Mouse (Mus musculus): ENCODE results near the gene Nt5dc3. TPM values are rescaled to one million over a fixed set of nuclear protein-coding genes. Genes with fewer than 3 reads are reported as not detected.
A peak's percentile ranks its signal among the peaks of the same experiment; 100 is the strongest.

Gene Nt5dc3
- polyA plus RNA-seq, 1 experiment from 2014 or later = 0.99 TPM

GRCm38 (mm10) chr10:86763672-86764071 lies 15.1 kb upstream of the Nt5dc3 start, which contains the start of gene Gm49358:
TSS of gene Gm49358 (plus strand) at chr10:86763972.
- 77% methylated on average over 5 of the region's 5 CpGs for WGBS
- H3K4me3 ChIP-seq (replicated peaks; ENCODE audit: low read depth, low read length) = no peak within 1 kb of the TSS
- H3K9ac ChIP-seq (ENCODE audit: low read depth, low read length) = no peak within 1 kb of the TSS
- H3K27me3 ChIP-seq (ENCODE audit: insufficient read depth, low read length) = no peaks in the 10 kb centered on the region
- no peak within 1 kb of the TSS for H3K27ac ChIP-seq
- TF ChIP-seq CTCF (IDR thresholded peaks at IDR 0.05; ENCODE audit: low read depth) = no peak
- no peaks in the 10 kb centered on the region for H3K4me1 ChIP-seq (replicated peaks; ENCODE audit: insufficient read depth, low read length)
- no peak within 1 kb of the TSS for H3K4me2 ChIP-seq (ENCODE audit: low read length)
- DNase-seq (ENCODE audit: low spot score) (no peak), ATAC-seq (replicated peaks; ENCODE audit: low FRiP score, low read depth) (no peak)
- H3K9me3 ChIP-seq (replicated peaks; ENCODE audit: low read length) = no peaks in the 10 kb centered on the region
- H3K36me3 ChIP-seq (ENCODE audit: insufficient read depth, low read length) = no peaks in the 10 kb centered on the region

- 84% methylated on average over 4 of the region's 4 CpGs for WGBS
- H3K4me1 ChIP-seq (replicated peaks; ENCODE audit: insufficient read depth, low read length) = no peaks in the 10 kb centered on the region
- no peaks in the 10 kb centered on the region for H3K27me3 ChIP-seq (ENCODE audit: insufficient read depth, low read length)
- no peak for DNase-seq (ENCODE audit: low spot score)
- no peak overlapping the region for H3K27ac ChIP-seq
- H3K36me3 ChIP-seq (ENCODE audit: insufficient read depth, low read length) = no peaks in the 10 kb centered on the region
- H3K9ac ChIP-seq (ENCODE audit: low read depth, low read length) = no peak overlapping the region
- no peaks in the 10 kb centered on the region for H3K9me3 ChIP-seq (replicated peaks; ENCODE audit: low read length)
- no peak for ATAC-seq (replicated peaks; ENCODE audit: low FRiP score, low read depth)
- no peak overlapping the region for H3K4me3 ChIP-seq (replicated peaks; ENCODE audit: low read depth, low read length)
- TF ChIP-seq CTCF (IDR thresholded peaks at IDR 0.05; ENCODE audit: low read depth) = no peak
- H3K4me2 ChIP-seq (ENCODE audit: low read length) = no peak overlapping the region
Observed at GRCm38 (mm10) chr10:86765344-86765966, 13.3 kb upstream of the Nt5dc3 start.

GRCm38 (mm10) chr10:86769216-86769615 lies 9.6 kb upstream of the Nt5dc3 start:
- Histone ChIP-seq H3K9me3 (replicated peaks; ENCODE audit: low read length) (no peaks in the 10 kb centered on the region), H3K9ac (ENCODE audit: low read depth, low read length) (no peak overlapping the region), H3K27me3 (ENCODE audit: insufficient read depth, low read length) (no peaks in the 10 kb centered on the region), H3K4me1 (replicated peaks; ENCODE audit: insufficient read depth, low read length) (no peaks in the 10 kb centered on the region), H3K36me3 (ENCODE audit: insufficient read depth, low read length) (no peaks in the 10 kb centered on the region), H3K4me2 (ENCODE audit: low read length) (no peak overlapping the region), H3K27ac (no peak overlapping the region), H3K4me3 (replicated peaks; ENCODE audit: low read depth, low read length) (no peak overlapping the region)
- ATAC-seq (replicated peaks; ENCODE audit: low FRiP score, low read depth) (no peak), DNase-seq (ENCODE audit: low spot score) (no peak)
- TF ChIP-seq CTCF (IDR thresholded peaks at IDR 0.05; ENCODE audit: low read depth) = no peak
- WGBS = 65% methylated on average over 5 of the region's 5 CpGs

GRCm38 (mm10) chr10:86769797-86770196 lies 9.0 kb upstream of the Nt5dc3 start:
- DNase-seq (ENCODE audit: low spot score) (no peak), ATAC-seq (replicated peaks; ENCODE audit: low FRiP score, low read depth) (no peak)
- no peak overlapping the region for H3K9ac ChIP-seq (ENCODE audit: low read depth, low read length)
- no peaks in the 10 kb centered on the region for H3K4me1 ChIP-seq (replicated peaks; ENCODE audit: insufficient read depth, low read length)
- H3K4me3 ChIP-seq (replicated peaks; ENCODE audit: low read depth, low read length) = no peak overlapping the region
- WGBS = 29% methylated on average over 4 of the region's 4 CpGs
- no peak for TF ChIP-seq CTCF (IDR thresholded peaks at IDR 0.05; ENCODE audit: low read depth)
- H3K27me3 ChIP-seq (ENCODE audit: insufficient read depth, low read length) = no peaks in the 10 kb centered on the region
- no peak overlapping the region for H3K4me2 ChIP-seq (ENCODE audit: low read length)
- no peaks in the 10 kb centered on the region for H3K36me3 ChIP-seq (ENCODE audit: insufficient read depth, low read length)
- no peaks in the 10 kb centered on the region for H3K9me3 ChIP-seq (replicated peaks; ENCODE audit: low read length)
- H3K27ac ChIP-seq = no peak overlapping the region

GRCm38 (mm10) chr10:86771701-86772100 lies 7.1 kb upstream of the Nt5dc3 start:
- DNase-seq (ENCODE audit: low spot score) (no peak), ATAC-seq (replicated peaks; ENCODE audit: low FRiP score, low read depth) (no peak; the same call in 1 of the 2 replicates)
- Histone ChIP-seq H3K36me3 (ENCODE audit: insufficient read depth, low read length) (no peaks in the 10 kb centered on the region), H3K27me3 (ENCODE audit: insufficient read depth, low read length) (no peaks in the 10 kb centered on the region), H3K4me3 (replicated peaks; ENCODE audit: low read depth, low read length) (no peak overlapping the region), H3K27ac (peak overlapping the region; percentile 10; the same call in 1 of the 2 replicates), H3K9ac (ENCODE audit: low read depth, low read length) (no peak overlapping the region), H3K9me3 (replicated peaks; ENCODE audit: low read length) (no peaks in the 10 kb centered on the region), H3K4me1 (replicated peaks; ENCODE audit: insufficient read depth, low read length) (no peaks in the 10 kb centered on the region), H3K4me2 (ENCODE audit: low read length) (no peak overlapping the region)
- TF ChIP-seq CTCF (IDR thresholded peaks at IDR 0.05; ENCODE audit: low read depth) = no peak
- WGBS = 68% methylated on average over 5 of the region's 5 CpGs

- WGBS = 60% methylated on average over 6 of the region's 6 CpGs
- no peaks in the 10 kb centered on the region for H3K9me3 ChIP-seq (replicated peaks; ENCODE audit: low read length)
- H3K9ac ChIP-seq (ENCODE audit: low read depth, low read length) = no peak overlapping the region
- H3K27me3 ChIP-seq (ENCODE audit: insufficient read depth, low read length) = no peaks in the 10 kb centered on the region
- H3K27ac ChIP-seq = peak overlapping the region; percentile 10; the same call in 1 of the 2 replicates
- TF ChIP-seq CTCF (IDR thresholded peaks at IDR 0.05; ENCODE audit: low read depth) = no peak
- H3K36me3 ChIP-seq (ENCODE audit: insufficient read depth, low read length) = no peaks in the 10 kb centered on the region
- H3K4me1 ChIP-seq (replicated peaks; ENCODE audit: insufficient read depth, low read length) = no peaks in the 10 kb centered on the region
- no peak overlapping the region for H3K4me3 ChIP-seq (replicated peaks; ENCODE audit: low read depth, low read length)
- DNase-seq (ENCODE audit: low spot score) = peak; percentile 35
- no peak overlapping the region for H3K4me2 ChIP-seq (ENCODE audit: low read length)
- ATAC-seq (replicated peaks; ENCODE audit: low FRiP score, low read depth) = no peak; the same call in 1 of the 2 replicates
Observed at GRCm38 (mm10) chr10:86772231-86772631, 6.6 kb upstream of the Nt5dc3 start.
